Mouse (Mus musculus): ENCODE measurements around the gene Defb25.

Defb25 gene

DNA sequence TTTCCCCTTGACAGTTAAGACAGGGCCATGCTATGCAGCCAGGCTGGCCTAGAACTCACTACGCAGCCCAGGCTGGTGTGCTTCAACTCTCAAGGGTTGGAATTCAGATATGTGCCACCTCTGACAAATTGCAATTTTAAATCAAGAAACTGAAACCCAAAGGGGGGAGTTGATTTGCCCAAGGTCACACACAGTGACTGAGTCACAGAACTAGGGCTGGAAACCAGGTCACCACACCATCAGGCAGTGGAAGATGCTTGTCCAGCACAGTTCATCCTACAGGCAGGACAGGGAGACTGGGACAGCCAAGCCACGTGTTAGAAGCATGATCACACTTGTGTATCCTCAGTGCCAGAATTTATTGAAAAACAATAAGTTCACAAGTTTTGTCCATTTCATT, 1.7 kb upstream of the Defb25 start:
- no peaks in the 10 kb centered on the region for H3K9me3 ChIP-seq (ENCODE audit: low read length)
- H3K4me1 ChIP-seq (replicated peaks; ENCODE audit: low read depth, low read length), result peaks cover 26% of the 10 kb centered on the region
- TF ChIP-seq POU5F1 (IDR thresholded peaks at IDR 0.05; ENCODE audit: borderline replicate concordance, low read length) (no peak), NANOG (IDR thresholded peaks at IDR 0.05; ENCODE audit: borderline replicate concordance, low read length) (no peak), CTCF (conservative IDR thresholded peaks at IDR 0.05; ENCODE audit: low read length) (no peak)

GRCm38 (mm10) chr2:152622151-152622550, 702 bp downstream of the Defb25 start:
- H3K9me3 ChIP-seq (ENCODE audit: low read length), result no peaks in the 10 kb centered on the region
- no peak overlapping the region for H3K4me3 ChIP-seq (replicated peaks; ENCODE audit: low read length)
- TF ChIP-seq CTCF (conservative IDR thresholded peaks at IDR 0.05; ENCODE audit: low read length) (no peak), POU5F1 (IDR thresholded peaks at IDR 0.05; ENCODE audit: borderline replicate concordance, low read length) (no peak), NANOG (IDR thresholded peaks at IDR 0.05; ENCODE audit: borderline replicate concordance, low read length) (no peak)

More for the DNA sequence above, 1.7 kb upstream of the Defb25 start:
- H3K36me3 ChIP-seq (ENCODE audit: insufficient read depth, low read length), result no peaks in the 10 kb centered on the region
- no peak overlapping the region for H3K4me3 ChIP-seq (replicated peaks; ENCODE audit: low read length)
- H3K27me3 ChIP-seq (ENCODE audit: insufficient read depth, low read length), result peaks cover 69% of the 10 kb centered on the region

GRCm38 (mm10) chr2:152620367-152621134, 2.3 kb downstream of the Defb25 start:
- peaks cover 31% of the 10 kb centered on the region for H3K27me3 ChIP-seq (ENCODE audit: insufficient read depth, low read length)
- no peaks in the 10 kb centered on the region for H3K9me3 ChIP-seq (ENCODE audit: low read length)
- no peak overlapping the region for H3K4me3 ChIP-seq (replicated peaks; ENCODE audit: low read length)
- no peaks in the 10 kb centered on the region for H3K36me3 ChIP-seq (ENCODE audit: insufficient read depth, low read length)
- TF ChIP-seq NANOG (IDR thresholded peaks at IDR 0.05; ENCODE audit: borderline replicate concordance, low read length), result no peak
- TF ChIP-seq CTCF (conservative IDR thresholded peaks at IDR 0.05; ENCODE audit: low read length), result no peak
- no peak for TF ChIP-seq POU5F1 (IDR thresholded peaks at IDR 0.05; ENCODE audit: borderline replicate concordance, low read length)
- peaks cover 12% of the 10 kb centered on the region for H3K4me1 ChIP-seq (replicated peaks; ENCODE audit: low read depth, low read length)

More at GRCm38 (mm10) chr2:152622151-152622550, 702 bp downstream of the Defb25 start:
- Histone ChIP-seq H3K36me3 (ENCODE audit: insufficient read depth, low read length) (no peaks in the 10 kb centered on the region), H3K4me1 (replicated peaks; ENCODE audit: low read depth, low read length) (peaks cover 19% of the 10 kb centered on the region), H3K27me3 (ENCODE audit: insufficient read depth, low read length) (peaks cover 47% of the 10 kb centered on the region)

GRCm38 (mm10) chr2:152617374-152617773, 5.5 kb downstream of the Defb25 start:
- H3K4me1 ChIP-seq (replicated peaks; ENCODE audit: low read depth, low read length), result peaks cover 20% of the 10 kb centered on the region
- no peaks in the 10 kb centered on the region for H3K36me3 ChIP-seq (ENCODE audit: insufficient read depth, low read length)
- H3K4me3 ChIP-seq (replicated peaks; ENCODE audit: low read length), result no peak overlapping the region
- peaks cover 20% of the 10 kb centered on the region for H3K27me3 ChIP-seq (ENCODE audit: insufficient read depth, low read length)
- no peaks in the 10 kb centered on the region for H3K9me3 ChIP-seq (ENCODE audit: low read length)
- peak; percentile 44 for TF ChIP-seq CTCF (conservative IDR thresholded peaks at IDR 0.05; ENCODE audit: low read length)
- TF ChIP-seq NANOG (IDR thresholded peaks at IDR 0.05; ENCODE audit: borderline replicate concordance, low read length), result no peak
- no peak for TF ChIP-seq POU5F1 (IDR thresholded peaks at IDR 0.05; ENCODE audit: borderline replicate concordance, low read length)

GRCm38 (mm10) chr2:152616470-152616869, 6.4 kb downstream of the Defb25 start:
- no peaks in the 10 kb centered on the region for H3K36me3 ChIP-seq (ENCODE audit: insufficient read depth, low read length)

GRCm38 (mm10) chr2:152615563-152615962, 7.3 kb downstream of the Defb25 start:
- peaks cover 11% of the 10 kb centered on the region for H3K27me3 ChIP-seq (ENCODE audit: insufficient read depth, low read length)
- H3K4me3 ChIP-seq (replicated peaks; ENCODE audit: low read length), result no peak overlapping the region
- H3K36me3 ChIP-seq (ENCODE audit: insufficient read depth, low read length), result no peaks in the 10 kb centered on the region
- TF ChIP-seq NANOG (IDR thresholded peaks at IDR 0.05; ENCODE audit: borderline replicate concordance, low read length) (no peak), POU5F1 (IDR thresholded peaks at IDR 0.05; ENCODE audit: borderline replicate concordance, low read length) (no peak), CTCF (conservative IDR thresholded peaks at IDR 0.05; ENCODE audit: low read length) (peak; percentile 78)
- peaks cover 23% of the 10 kb centered on the region for H3K4me1 ChIP-seq (replicated peaks; ENCODE audit: low read depth, low read length)
- H3K9me3 ChIP-seq (ENCODE audit: low read length), result no peaks in the 10 kb centered on the region

More at GRCm38 (mm10) chr2:152616470-152616869, 6.4 kb downstream of the Defb25 start:
- no peak for TF ChIP-seq CTCF (conservative IDR thresholded peaks at IDR 0.05; ENCODE audit: low read length)
- no peak for TF ChIP-seq NANOG (IDR thresholded peaks at IDR 0.05; ENCODE audit: borderline replicate concordance, low read length)
- TF ChIP-seq POU5F1 (IDR thresholded peaks at IDR 0.05; ENCODE audit: borderline replicate concordance, low read length), result no peak
- Histone ChIP-seq H3K9me3 (ENCODE audit: low read length) (no peaks in the 10 kb centered on the region), H3K27me3 (ENCODE audit: insufficient read depth, low read length) (peaks cover 11% of the 10 kb centered on the region), H3K4me3 (replicated peaks; ENCODE audit: low read length) (no peak overlapping the region), H3K4me1 (replicated peaks; ENCODE audit: low read depth, low read length) (peaks cover 26% of the 10 kb centered on the region)

GRCm38 (mm10) chr2:152612193-152612592, 10.7 kb downstream of the Defb25 start:
- Histone ChIP-seq H3K9me3 (ENCODE audit: low read length) (no peaks in the 10 kb centered on the region), H3K36me3 (ENCODE audit: insufficient read depth, low read length) (no peaks in the 10 kb centered on the region), H3K27me3 (ENCODE audit: insufficient read depth, low read length) (no peaks in the 10 kb centered on the region), H3K4me3 (replicated peaks; ENCODE audit: low read length) (no peak overlapping the region), H3K4me1 (replicated peaks; ENCODE audit: low read depth, low read length) (peaks cover 17% of the 10 kb centered on the region)
- TF ChIP-seq NANOG (IDR thresholded peaks at IDR 0.05; ENCODE audit: borderline replicate concordance, low read length) (no peak), CTCF (conservative IDR thresholded peaks at IDR 0.05; ENCODE audit: low read length) (no peak), POU5F1 (IDR thresholded peaks at IDR 0.05; ENCODE audit: borderline replicate concordance, low read length) (no peak)

GRCm38 (mm10) chr2:152608719-152609118, 14.1 kb downstream of the Defb25 start:
- H3K27me3 ChIP-seq (ENCODE audit: insufficient read depth, low read length), result peaks cover 12% of the 10 kb centered on the region
- H3K4me1 ChIP-seq (replicated peaks; ENCODE audit: low read depth, low read length), result peaks cover 25% of the 10 kb centered on the region
- no peaks in the 10 kb centered on the region for H3K9me3 ChIP-seq (ENCODE audit: low read length)
- H3K4me3 ChIP-seq (replicated peaks; ENCODE audit: low read length), result no peak overlapping the region
- TF ChIP-seq POU5F1 (IDR thresholded peaks at IDR 0.05; ENCODE audit: borderline replicate concordance, low read length) (no peak), CTCF (conservative IDR thresholded peaks at IDR 0.05; ENCODE audit: low read length) (peak; percentile 70)
- no peaks in the 10 kb centered on the region for H3K36me3 ChIP-seq (ENCODE audit: insufficient read depth, low read length)

Measured in E14TG2a.4 (cell line).